11 mouse cellular contexts compared by ENCODE assay signal in genomic region chr1:165700376-165700815, GRCm38 (mm10). TPM values are rescaled to one million over a fixed set of nuclear protein-coding genes. Genes with fewer than 3 reads are reported as not detected.
A peak's percentile ranks its signal among the peaks of the same experiment; 100 is the strongest.
DNase-seq lines count a peak whose midpoint lies in the region; ATAC-seq and TF ChIP-seq lines count a peak whose summit lies in the region.
"Had no signal": no experiment of that assay in that cellular context is flagged by ENCODE, and none has a peak within 500 bp of the region (broad histone marks: within the 10 kb centered on the region; RNA-seq: fewer than 3 reads in every experiment).

No protein-coding gene starts in this region.

- peak overlapping the region; percentile 52; the same call in 1 of the 2 replicates for H3K9ac ChIP-seq in heart, embryonic 14.5 days (ENCODE audit: low read length)
- H3K9ac ChIP-seq: midbrain, embryonic 12.5 days had no signal

- peak overlapping the region; percentile 84 for H3K27ac ChIP-seq in heart, embryonic 10.5 days
- peak overlapping the region; percentile 76 to 83 for H3K27ac ChIP-seq in heart, embryonic 14.5 days (replicated peaks in 1 of 2; ENCODE audit: control insufficient read depth in 1 of 2, insufficient read depth in 1 of 2, low read depth in 2 of 2, low read length in 2 of 2)
- peak overlapping the region; percentile 62 for H3K27ac ChIP-seq in small intestine, adult 2 months (ENCODE audit: insufficient read depth, low read depth, low read length)
- H3K27ac ChIP-seq: layer of hippocampus, adult 2 months; midbrain, embryonic 12.5 days had no signal

- WGBS in heart, embryonic 10.5 days = 16% methylated on average over 7 of the region's 7 CpGs
- WGBS in heart, embryonic 14.5 days = 16% methylated on average over 7 of the region's 7 CpGs
- 34% methylated on average over 7 of the region's 7 CpGs for WGBS in small intestine, adult 2 months

- H3K4me3 ChIP-seq in heart, embryonic 10.5 days = peak overlapping the region; percentile 48
- H3K4me3 ChIP-seq in heart, embryonic 14.5 days (ENCODE audit: control insufficient read depth in 1 of 2, insufficient read depth in 1 of 2, low read depth in 1 of 2, low read length in 2 of 2) = no peak overlapping the region
- no peak overlapping the region for H3K4me3 ChIP-seq in small intestine, adult 2 months (ENCODE audit: low read depth, low read length)
- H3K4me3 ChIP-seq: layer of hippocampus, adult 2 months; midbrain, embryonic 12.5 days had no signal

- H3K4me2 ChIP-seq in heart, embryonic 14.5 days (ENCODE audit: low read length) = peak overlapping the region; percentile 64
- H3K4me2 ChIP-seq: midbrain, embryonic 12.5 days had no signal

- no peak for TF ChIP-seq CTCF in small intestine, adult 2 months (IDR thresholded peaks at IDR 0.05; ENCODE audit: extremely low read depth, insufficient read length, insufficient replicate concordance, low read depth, low read length)

- H3K27me3 ChIP-seq in heart, embryonic 10.5 days (ENCODE audit: insufficient read depth, poor library complexity, severe bottlenecking) = no peaks in the 10 kb centered on the region
- no peaks in the 10 kb centered on the region for H3K27me3 ChIP-seq in heart, embryonic 14.5 days (ENCODE audit: control insufficient read depth, insufficient read depth, low read length)
- no peaks in the 10 kb centered on the region; the same call in 1 of the 2 replicates for H3K27me3 ChIP-seq in small intestine, adult 2 months (ENCODE audit: control insufficient read depth, insufficient read depth, low read length)

- DNase-seq in heart, embryonic 10.5 days (ENCODE audit: low spot score) = no peak
- no peak for DNase-seq in heart, adult 8-10 months (ENCODE audit: low spot score)
- peak; percentile 75 for DNase-seq in CD4-positive, CD25-positive, alpha-beta regulatory T cell, adult 2 months (ENCODE audit: low read depth, low spot score)
- no peak for DNase-seq in Muller cell, postnatal 12 days (ENCODE audit: inconsistent ontology term)
- DNase-seq in right cerebral cortex, postnatal 10 days (ENCODE audit: low spot score in 2 of 2) = no peak
- no peak for DNase-seq in layer of hippocampus, postnatal 10 days (ENCODE audit: low spot score in 2 of 2)
- DNase-seq: right cerebral cortex, postnatal 14 days had no signal

- H3K4me1 ChIP-seq in heart, embryonic 10.5 days = peaks cover 92% of the 10 kb centered on the region
- H3K4me1 ChIP-seq in heart, embryonic 14.5 days (ENCODE audit: control insufficient read depth in 2 of 2, insufficient read depth in 2 of 2, low read length in 2 of 2) = peaks cover 60 to 88% of the 10 kb centered on the region in 2 experiments
- H3K4me1 ChIP-seq in small intestine, adult 2 months (ENCODE audit: control insufficient read depth, insufficient read depth, insufficient read length, low read length) = peaks cover 15% of the 10 kb centered on the region

- H3K9me3 ChIP-seq in heart, embryonic 10.5 days = no peaks in the 10 kb centered on the region
- H3K9me3 ChIP-seq in heart, embryonic 14.5 days (ENCODE audit: control insufficient read depth, low read length) = no peaks in the 10 kb centered on the region
- H3K9me3 ChIP-seq: midbrain, embryonic 12.5 days had no signal

- ATAC-seq in heart, embryonic 14.5 days (ENCODE audit: insufficient number of reproducible peaks, insufficient read depth, low FRiP score, low read depth) = 0 out of 2 replicates have a peak, but pooled peaks have one; percentile 4

- TF ChIP-seq POLR2A in small intestine, adult 2 months (IDR thresholded peaks at IDR 0.05; ENCODE audit: low read depth, low read length) = no peak

- peaks cover 35% of the 10 kb centered on the region; the same call in 1 of the 2 replicates for H3K36me3 ChIP-seq in heart, embryonic 10.5 days
- peaks cover 47% of the 10 kb centered on the region for H3K36me3 ChIP-seq in heart, embryonic 14.5 days (ENCODE audit: control insufficient read depth, insufficient read depth, low read length)
- no peaks in the 10 kb centered on the region for H3K36me3 ChIP-seq in small intestine, adult 2 months (ENCODE audit: control insufficient read depth, insufficient read depth, low read length)
- H3K36me3 ChIP-seq: midbrain, embryonic 12.5 days had no signal

RNA-seq across cellular contexts. Expression of gene Rcsd1, which starts 9.2 kb away (rescaled TPM):
- polyA plus RNA-seq in heart, embryonic 10.5 days (2016; fragmentation: Nextera tagmentation; extraction: Ambion mirVana) = 100 and 130 TPM in 2 replicates
- total RNA-seq in heart, adult 8-10 months (2022) = 10 to 100 TPM; 64.0 to 99.3 (median 73.2) TPM
- 81.2 and 86.3 TPM in 2 replicates for polyA plus RNA-seq in heart, embryonic 14.5 days (2014; fragmentation: Nextera tagmentation; extraction: Ambion mirVana)
- polyA plus RNA-seq in small intestine, adult 2 months (2012; rRNA removed) = 4.7 and 9.2 TPM in 2 replicates
- total RNA-seq in layer of hippocampus, postnatal 10 days (2021) = 1 to 10 TPM; 6.8 to 6.9 TPM
